Mouse (Mus musculus) heart, postnatal 0 days (tissue): ENCODE measurements around the gene Hdac7.

Experiments
- CTCF ChIP-seq: IDR thresholded peaks from 2 replicates; pipeline ENCODE4 v1.5.1; 2016; ENCODE audit warnings: antibody characterized with exemption, control low read depth, low read depth
- EP300 ChIP-seq: IDR thresholded peaks from 2 replicates; pipeline ENCODE4 v1.6.1; 2016; ENCODE audit warnings: antibody characterized with exemption, low read depth

DNA sequence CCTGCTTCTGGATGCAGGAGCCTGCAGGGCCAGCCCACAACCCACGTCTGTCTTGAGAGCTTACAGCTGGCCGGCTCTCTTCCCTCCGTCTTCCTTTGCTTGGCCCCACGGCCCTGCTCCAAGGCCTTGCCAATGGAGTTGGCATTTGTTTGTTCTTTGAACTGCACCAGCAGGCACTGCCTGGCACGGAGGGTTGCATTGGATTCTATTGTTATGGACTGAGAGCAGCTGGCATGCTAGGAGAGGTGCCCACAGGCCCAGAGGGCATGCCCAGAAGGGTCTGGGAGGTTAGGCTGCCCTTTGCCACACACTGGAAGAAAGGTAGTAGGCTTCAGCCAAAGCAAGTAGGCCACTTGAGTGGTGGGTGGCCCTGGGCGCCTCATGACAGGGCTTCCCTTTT is 55.5 kb downstream of the Hdac7 start:
- TF ChIP-seq CTCF = no peak
- no peak for TF ChIP-seq EP300
